Mouse (Mus musculus) olfactory bulb, adult 2 months (tissue): ENCODE data around the gene Neurl3.

Experiments used
- CTCF ChIP-seq: fragments of 200-500 bp; IDR thresholded peaks from 2 replicates; pipeline ENCODE4 v1.5.1; 2012; ENCODE audit warnings: low read depth, mild to moderate bottlenecking, low read length, moderate library complexity; ENCODE audit not compliant: insufficient read depth
- POLR2A ChIP-seq: fragments of 200-500 bp; IDR thresholded peaks from 2 replicates; pipeline ENCODE4 v1.6.1; 2012; ENCODE audit warnings: mild to moderate bottlenecking, low read depth, low read length, moderate library complexity; ENCODE audit not compliant: insufficient read depth

GRCm38 (mm10) chr1:36230919-36231705, 43.4 kb downstream of the Neurl3 start:
- TF ChIP-seq CTCF = no peak
- no peak for TF ChIP-seq POLR2A
